Mouse (Mus musculus) spleen, postnatal 36 days (tissue): ENCODE measurements around the gene 8030411F24Rik.
"Not testable (repeated sequence)": the region's sequence is repeated elsewhere in the genome, so short reads cannot be mapped to it uniquely, and the experiment has no call there.

Source experiments
- DNase-seq, 2 experiments: peaks; one replicate each; pipeline ENCODE4 v3.0.0; 2022; ENCODE audit warnings: low spot score in 2 of 2, mixed read lengths in 1 of 2

Gene 8030411F24Rik

DNA sequence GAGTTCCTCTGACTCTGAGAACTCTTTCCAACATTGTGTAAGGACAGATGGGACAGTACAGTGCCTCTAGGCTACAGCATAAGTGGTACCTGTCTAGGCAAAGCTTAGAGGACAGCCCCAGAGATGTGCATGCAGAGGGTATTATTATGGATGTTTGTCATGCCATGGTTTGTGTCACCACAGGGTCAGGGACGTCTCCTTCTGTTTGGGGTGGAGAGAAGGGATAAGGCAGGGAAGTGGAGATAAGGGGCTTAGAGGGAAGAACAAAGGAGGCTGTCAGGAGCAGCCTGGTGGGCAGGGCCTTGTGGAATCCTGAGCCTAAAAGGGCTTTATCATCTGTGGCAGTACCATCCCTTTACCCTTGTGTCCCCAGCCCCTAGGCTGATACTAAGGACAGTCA is at the start of gene 8030411F24Rik:
8030411F24Rik (plus strand) TSS at position 301 of the 400 bp plus-strand sequence.
- no peak for DNase-seq

DNA sequence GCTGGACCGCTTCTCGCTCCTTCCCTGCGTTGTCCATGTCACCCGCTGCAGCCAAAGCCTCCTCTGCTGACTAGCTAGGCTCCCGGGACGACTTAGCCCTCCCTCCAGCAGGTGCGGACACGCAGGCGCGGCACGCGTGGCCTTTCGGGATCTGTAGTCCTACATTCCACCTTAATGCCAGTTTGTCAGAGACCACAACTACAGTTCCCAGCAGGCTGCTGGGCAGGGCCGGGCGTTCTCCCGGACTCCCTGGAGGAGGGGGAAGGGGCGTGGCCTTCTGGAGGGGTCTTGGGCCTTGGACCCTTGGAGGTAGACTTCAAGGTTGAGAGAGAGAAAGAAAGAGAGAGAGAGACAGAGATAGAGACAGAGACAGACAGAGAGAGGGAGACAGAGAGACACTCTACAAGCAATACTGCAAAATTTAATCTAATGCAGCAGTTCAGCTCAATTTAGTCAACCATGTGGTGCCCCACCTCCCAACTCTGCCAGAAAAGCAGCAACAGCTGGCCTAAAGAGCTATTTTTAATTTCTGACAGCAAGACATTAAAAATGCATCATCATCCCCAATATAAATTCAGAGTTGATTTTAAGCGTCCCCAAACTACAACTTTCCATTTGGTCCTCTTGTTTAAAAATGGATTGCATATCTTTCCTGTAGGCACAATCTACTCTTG is 49.3 kb upstream of the 8030411F24Rik start, which contains the start of gene Napb:
Napb (minus strand) TSS at position 141 of the 674 bp plus-strand sequence.
- DNase-seq = peak; percentile 75 to 80

DNA sequence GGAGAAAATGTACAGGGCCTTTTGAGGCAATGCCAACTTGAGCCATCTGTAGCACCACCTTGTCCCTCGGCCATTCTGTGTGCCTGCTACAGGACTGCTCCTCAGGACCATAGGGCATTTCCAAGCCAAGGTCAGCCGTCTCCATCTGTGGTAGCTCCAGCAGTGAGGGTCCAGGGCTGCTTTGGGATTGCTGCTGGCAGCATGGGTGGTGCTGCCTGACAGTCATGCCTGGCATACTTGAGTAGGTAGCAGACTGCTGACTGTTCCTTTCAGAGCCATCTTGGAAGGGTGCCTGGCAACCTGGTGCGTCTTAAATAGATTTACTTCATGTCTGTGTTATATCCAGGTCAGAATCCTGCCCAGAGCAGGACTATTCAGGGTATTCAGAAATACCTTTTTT is 38.8 kb upstream of the 8030411F24Rik start:
- DNase-seq = no peak

DNA sequence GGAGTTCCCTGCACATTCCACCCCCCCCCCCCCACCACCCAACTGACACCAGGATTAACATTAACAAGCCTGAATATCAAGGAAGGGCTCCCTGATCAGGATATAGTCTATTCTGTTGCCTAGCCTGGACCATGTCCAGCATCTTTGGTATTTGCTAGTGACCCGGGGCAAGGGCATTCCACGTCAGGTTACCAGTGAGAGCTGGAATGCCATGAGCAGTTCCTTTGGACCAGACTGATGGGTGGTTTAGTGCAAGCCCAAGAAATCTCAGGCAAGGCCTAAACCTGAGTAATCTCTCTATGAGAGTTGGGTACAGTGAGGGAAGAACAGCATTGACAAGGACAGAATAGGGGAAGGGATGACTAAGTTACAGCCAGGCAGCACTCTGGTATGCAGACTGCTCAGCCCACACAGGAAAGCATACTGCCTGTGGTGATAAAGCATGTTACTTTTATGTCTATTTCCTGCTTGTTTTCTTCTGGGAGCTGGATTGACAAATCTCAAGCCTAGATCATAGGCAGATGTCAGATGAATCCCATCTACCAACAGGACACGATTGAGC is 37.9 kb upstream of the 8030411F24Rik start:
- DNase-seq = no peak

DNA sequence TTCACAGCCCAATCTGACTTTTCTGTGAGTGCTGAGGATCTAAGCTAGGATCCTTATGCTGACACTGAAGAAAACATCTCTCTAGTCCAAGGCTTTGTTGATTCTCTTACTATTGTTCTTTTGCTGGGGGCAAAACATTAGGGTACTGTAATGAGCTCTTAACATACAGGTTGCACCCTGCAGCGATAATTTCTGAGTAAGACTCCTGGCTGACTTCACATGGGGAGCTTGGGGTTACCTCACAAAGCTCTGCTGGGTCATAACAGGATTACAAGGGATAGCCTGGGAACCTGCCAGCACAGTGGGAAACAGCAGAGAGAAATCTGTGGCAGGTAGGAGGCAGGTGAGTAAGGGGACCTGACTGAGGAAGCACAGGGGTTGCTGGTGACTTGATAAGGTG is 31.8 kb upstream of the 8030411F24Rik start, which contains the start of gene Cstl1:
Cstl1 (plus strand) TSS at position 301 of the 400 bp plus-strand sequence.
- no peak for DNase-seq

DNA sequence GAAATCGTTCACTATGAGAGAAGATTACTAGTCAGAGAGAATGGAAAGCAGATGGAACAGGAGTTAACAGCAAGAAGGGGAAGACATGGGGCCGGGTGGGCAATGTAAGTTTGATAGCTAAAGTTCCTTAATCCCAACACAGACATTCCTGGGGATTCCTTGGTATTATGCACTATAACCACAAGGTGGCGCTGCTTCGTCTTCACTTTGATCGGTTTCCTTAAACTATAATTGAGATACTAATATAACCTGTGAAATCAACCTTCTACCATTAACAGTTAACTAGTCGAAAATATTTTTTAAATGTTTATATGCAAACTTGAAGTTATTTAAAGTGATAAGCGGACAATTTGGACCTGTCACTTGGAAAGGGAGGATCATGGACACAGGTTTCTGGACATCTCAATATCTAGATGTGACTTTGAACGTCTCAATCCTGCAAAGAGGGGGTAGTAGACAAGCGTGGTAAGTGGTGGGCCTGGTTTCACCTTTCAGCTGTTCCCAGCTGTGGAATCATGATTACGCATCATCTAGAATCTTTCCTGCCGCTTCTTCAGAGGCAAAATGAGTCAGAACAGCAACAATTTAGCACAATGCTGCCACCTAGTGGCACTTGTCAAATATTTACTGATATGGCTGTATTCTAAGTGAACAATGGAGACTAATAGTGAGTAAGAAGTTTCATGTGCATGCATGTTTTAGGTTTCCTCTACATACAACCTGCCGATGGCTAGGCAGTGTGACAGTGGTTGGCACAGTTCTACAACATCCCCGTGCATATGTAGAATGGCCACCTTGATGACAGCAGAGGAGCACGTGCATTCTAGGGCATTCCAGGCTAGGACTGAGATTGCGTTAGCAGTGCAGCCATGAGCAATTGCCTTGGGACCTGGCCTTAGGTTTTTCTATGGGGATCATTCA is 29.7 kb upstream of the 8030411F24Rik start:
- DNase-seq = peak; percentile 56 to 72

DNA sequence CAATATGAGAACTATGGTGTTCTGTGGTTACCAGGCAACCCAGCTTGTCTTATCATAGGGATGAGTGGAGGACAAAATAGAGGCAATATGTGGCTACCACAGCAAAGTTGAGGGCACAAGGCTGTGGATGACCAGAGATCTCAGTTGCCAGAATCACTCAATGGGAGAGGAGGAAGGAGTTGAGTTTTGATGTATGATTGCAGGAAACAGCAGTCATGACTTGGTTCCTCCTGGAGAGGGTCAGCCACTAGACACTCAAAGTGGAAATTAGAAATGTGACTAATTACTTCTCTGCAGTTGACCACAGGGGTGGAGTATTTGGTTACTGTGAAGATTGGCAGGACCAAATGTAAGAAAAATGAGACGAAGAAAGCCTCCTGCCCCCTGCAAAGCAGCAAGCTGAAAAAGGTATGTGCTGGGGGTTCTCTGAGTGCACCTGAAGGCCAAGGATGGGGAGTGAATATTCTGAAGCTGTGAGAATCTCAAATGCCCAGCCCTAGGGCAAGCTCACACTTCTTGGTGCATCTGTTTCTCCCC is 27.4 kb upstream of the 8030411F24Rik start:
- DNase-seq = no peak

DNA sequence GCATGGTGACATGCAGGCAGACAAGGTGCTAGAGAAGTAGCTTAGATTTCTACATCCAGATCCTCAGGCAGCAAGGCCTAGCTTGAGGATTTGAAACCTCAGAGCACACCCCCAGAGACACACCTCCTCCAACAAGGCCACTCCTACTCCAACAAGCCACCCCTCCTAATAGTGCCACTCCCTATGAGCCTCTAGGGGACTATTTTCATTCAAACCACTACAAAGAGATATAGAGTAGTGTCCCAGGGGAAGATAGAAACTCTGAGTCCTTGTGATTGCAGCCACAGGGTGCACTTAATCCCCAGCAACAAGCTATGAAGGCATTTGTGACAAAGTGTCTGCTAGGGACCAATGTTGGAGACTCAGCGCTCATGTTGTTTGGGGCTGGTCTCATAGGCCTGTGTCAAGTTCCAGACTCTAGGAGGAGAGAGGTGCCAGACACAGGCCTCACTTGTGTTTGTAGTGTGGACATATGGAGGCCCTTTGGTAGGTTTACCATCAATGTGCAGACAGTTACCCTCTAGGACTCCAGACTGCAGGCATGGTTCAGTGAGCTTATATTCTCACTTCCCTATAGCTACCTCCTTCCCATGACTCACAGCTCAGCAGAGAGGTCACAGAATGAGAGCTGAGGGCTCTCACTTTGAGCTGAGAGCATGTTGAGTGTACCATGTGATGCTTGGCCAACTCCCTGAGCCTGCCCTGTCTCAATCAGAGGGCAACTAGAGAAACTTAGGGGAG is 18.0 kb upstream of the 8030411F24Rik start:
- DNase-seq = peak; percentile 73

DNA sequence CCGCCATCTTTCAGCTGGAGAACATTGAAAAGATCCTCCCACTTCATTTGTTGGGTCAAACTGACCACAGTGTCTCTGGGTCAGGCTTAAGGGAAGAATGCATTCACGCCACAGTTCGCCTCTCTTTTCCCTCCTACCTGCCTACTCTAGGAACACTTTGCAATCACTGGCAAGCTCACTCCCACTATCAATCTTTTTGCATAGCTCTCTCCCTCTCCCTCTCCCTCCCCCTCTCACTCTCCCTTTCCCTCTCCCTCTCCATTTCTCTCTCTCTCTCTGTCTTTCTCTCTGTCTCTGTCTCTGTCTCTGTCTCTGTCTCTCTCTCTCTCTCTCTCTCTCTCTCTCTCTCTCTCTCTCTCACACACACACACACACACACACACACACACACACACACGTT is 10.4 kb upstream of the 8030411F24Rik start, which contains the start of gene Cst11:
Cst11 (minus strand) TSS at position 101 of the 400 bp plus-strand sequence.
- DNase-seq = not testable (repeated sequence)

DNA sequence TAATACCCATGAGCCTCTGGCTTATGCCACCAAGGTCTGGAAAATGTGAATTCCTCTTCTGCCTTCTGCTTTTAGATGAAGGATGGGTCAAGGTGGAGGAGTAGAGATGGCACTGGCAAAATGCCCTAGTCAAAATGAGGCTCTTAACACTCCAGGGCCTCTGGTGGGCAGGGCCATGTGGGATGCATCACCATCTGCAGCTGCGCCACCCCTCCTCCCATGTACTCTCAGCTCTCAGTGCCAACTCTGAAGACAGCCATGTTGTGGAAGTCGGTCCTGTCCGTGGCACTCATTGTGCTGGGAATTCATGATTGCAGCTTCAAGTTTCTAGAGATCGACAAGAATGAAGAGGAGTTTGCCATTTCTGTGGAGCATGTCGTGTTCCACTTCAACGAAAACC is 7.3 kb downstream of the 8030411F24Rik start, which contains the start of gene Cst12:
Cst12 (plus strand) TSS at position 220 of the 400 bp plus-strand sequence.
- DNase-seq = no peak

DNA sequence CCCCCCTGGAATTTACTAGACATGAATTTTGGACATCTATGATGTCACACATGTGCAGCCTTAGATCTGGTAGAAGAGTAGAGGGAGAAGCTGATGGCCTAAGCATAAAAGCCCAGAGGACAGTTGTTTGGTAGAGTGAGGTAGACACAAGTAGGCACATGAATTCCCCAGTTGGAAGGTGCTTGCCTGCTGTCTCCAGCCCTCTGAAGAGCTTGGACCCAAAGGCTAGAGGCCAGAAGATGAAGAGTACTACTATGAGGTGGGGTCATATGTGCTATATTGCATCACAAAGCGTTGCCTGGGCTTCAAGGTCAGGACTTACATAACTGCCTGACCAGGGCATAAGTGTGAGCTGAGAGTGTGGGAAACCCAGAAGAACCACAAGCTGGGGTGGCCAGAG is 16.7 kb downstream of the 8030411F24Rik start, which contains the start of gene Cst8:
Cst8 (plus strand) TSS at position 301 of the 400 bp plus-strand sequence.
- DNase-seq = no peak

DNA sequence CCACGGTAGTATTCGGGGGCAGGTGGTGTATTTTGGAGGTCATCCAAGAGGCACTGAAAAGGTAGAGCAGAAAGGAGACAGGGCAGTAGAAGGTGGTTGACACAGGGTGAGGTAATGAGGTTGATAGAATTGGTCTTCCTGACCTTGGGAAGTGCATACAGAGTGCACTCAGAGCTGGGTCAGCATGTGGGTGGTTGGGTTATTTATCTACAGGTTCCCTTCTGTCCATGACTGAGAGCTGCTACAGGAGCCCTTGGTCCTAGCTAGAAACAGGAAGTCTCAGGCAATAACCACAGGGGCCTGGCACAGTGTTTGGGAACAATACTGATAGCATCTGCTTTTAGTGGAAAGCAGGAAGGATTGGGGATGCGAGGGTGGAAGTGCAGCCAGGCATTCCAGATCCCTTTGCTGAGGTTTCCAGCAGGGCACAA is 19.7 kb downstream of the 8030411F24Rik start:
- no peak for DNase-seq

DNA sequence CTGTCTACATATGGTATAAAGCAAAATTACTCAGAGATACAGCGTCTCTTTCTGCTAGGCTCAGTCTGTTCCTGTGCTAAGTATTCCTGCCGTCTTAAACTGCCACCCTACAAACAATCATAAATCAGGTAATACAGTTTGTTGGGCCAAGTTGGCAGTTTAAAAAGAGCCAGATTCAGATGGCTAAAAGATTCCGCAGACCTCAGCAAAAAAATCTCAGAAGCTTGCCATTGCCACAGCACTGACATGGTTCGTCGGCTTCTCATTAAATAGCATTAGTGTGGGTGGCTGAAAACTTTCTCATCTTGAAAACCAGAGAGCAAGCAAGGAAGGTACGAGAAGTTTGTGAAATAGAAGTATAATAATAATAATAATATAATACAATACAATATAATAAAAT is 24.9 kb downstream of the 8030411F24Rik start:
- no peak for DNase-seq

DNA sequence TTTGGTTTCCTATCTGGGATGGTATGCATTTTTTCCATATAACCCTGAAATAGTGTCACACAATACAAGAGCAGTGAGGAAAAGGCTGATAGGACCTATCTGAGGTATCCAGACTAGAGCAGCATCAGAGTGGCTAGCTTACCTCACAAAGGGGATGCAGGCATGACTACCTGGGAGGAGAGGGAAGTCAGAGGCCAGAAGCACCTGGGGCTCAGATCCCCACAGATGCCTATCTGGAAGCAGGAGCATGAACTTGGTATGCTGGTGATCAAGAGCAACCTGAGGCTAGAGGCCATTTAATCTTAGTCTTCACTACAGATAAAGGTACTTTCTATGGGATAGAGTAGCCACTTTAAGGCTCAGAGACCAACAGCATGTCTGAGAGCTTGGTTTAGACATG is 38.1 kb downstream of the 8030411F24Rik start, which contains the start of gene Cst13:
Cst13 (plus strand) TSS at position 173 of the 400 bp plus-strand sequence.
- DNase-seq = no peak

DNA sequence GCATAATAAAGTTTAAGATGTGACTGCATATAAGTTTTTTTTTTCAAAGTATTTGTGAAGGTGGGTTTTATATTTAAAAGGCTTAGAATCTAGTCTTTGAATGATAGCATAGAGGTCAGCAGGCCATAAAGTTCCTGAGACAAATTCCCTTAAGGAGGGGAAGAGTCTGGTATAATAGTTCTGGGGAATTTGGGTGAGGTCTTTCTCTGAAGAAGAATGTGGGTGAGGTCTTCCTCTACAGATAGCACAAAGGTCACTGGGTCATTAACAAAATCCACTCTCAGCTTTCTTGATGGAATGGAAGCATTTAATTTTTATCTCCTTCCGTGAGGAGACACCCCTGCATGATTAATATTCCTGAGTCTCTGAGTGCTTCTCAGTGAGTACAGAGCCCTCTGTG is 44.2 kb downstream of the 8030411F24Rik start:
- DNase-seq = no peak

DNA sequence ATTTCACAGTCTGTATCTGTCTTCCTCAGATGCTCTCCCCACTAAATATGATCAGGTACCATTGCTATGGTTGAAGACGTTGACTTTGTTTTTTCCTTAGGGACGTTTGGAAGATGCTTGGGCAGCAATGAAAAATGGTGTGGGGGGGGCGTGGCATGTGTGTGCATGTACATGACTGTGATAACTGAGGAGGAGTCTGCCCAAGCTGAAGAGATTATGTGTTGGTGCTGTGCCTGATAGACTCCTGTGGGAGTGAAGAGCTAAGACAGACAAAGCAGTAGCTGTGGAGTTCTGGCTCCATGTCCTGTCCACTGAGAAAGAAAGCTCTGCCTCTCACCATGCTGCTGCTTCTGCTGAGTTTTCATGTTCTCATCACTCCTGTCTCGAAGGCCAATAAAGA is 53.1 kb downstream of the 8030411F24Rik start, which contains the start of gene Cst9:
Cst9 (plus strand) TSS at position 236 of the 400 bp plus-strand sequence.
- DNase-seq = no peak
